Mouse (Mus musculus) forebrain, embryonic 15.5 days (tissue): ENCODE results near the gene Eef1akmt3. TPM values are rescaled to one million over a fixed set of nuclear protein-coding genes. Genes with fewer than 3 reads are reported as not detected.

ENCODE experiments used
- ATAC-seq: fragments of 200-750 bp; cut with Nextera tagmentation; replicated peaks from 2 replicates; pipeline ENCODE4 v1.8.0; 2017; ENCODE audit warnings: mild to moderate bottlenecking, moderate TSS enrichment, moderate library complexity
- H3K27ac ChIP-seq: fragments of 300-500 bp; sonication (generic); replicated peaks from 2 replicates; pipeline ENCODE4 v1.5.1; 2015; ENCODE audit warnings: mild to moderate bottlenecking, inconsistent platforms
- H3K27me3 ChIP-seq: fragments of 300-500 bp; sonication (generic); 2 replicates; pipeline ENCODE4 v1.6.1; 2015; ENCODE audit warnings: inconsistent platforms
- H3K36me3 ChIP-seq: fragments of 300-500 bp; sonication (generic); 2 replicates; pipeline ENCODE4 v1.6.1; 2015; ENCODE audit warnings: mild to moderate bottlenecking, inconsistent platforms
- H3K4me1 ChIP-seq: fragments of 300-500 bp; sonication (generic); 2 replicates; pipeline ENCODE4 v1.6.1; 2015; ENCODE audit warnings: inconsistent platforms
- H3K4me2 ChIP-seq: fragments of 300-500 bp; sonication (generic); replicated peaks from 2 replicates; pipeline ENCODE4 v1.6.1; 2015; ENCODE audit warnings: mild to moderate bottlenecking, inconsistent platforms
- H3K4me3 ChIP-seq: fragments of 300-500 bp; sonication (generic); 2 replicates; pipeline ENCODE4 v1.5.1; 2015; ENCODE audit warnings: mild to moderate bottlenecking, inconsistent platforms
- H3K9ac ChIP-seq: fragments of 300-500 bp; sonication (generic); replicated peaks from 2 replicates; pipeline ENCODE4 v1.6.1; 2015; ENCODE audit warnings: mild to moderate bottlenecking, inconsistent platforms
- H3K9me3 ChIP-seq: fragments of 300-500 bp; sonication (generic); 2 replicates; pipeline ENCODE4 v1.6.1; 2016; ENCODE audit warnings: inconsistent platforms
- WGBS: fragments of 180-500 bp; shearing (Covaris S2); methylation state at CpG from one replicate; pipeline ENCODE4 v1.1.7; 2015; ENCODE audit warnings: mixed read lengths; 5-methylcytosine and 5-hydroxymethylcytosine counted together
- polyA plus RNA-seq: library from polyadenylated mRNA; unstranded; fragments of >200 nt; fragmentation: Nextera tagmentation; extraction: Ambion mirVana; gene quantifications from 2 replicates; pipeline ENCODE4 v1.2.1, GENCODE M21; 2015

Gene Eef1akmt3
- polyA plus RNA-seq, 1 experiment from 2014 or later = 0.14 TPM

- no peaks in the 10 kb centered on the region for H3K9me3 ChIP-seq
- peaks cover 6% of the 10 kb centered on the region for H3K27me3 ChIP-seq
- no peak overlapping the region for H3K9ac ChIP-seq
- WGBS = 81% methylated on average over 6 of the region's 6 CpGs
- peaks cover 4% of the 10 kb centered on the region; the same call in 1 of the 2 replicates for H3K36me3 ChIP-seq
- H3K4me3 ChIP-seq = no peak overlapping the region
- H3K27ac ChIP-seq = no peak overlapping the region
- no peak for ATAC-seq
- no peak overlapping the region for H3K4me2 ChIP-seq
- peaks cover 15% of the 10 kb centered on the region for H3K4me1 ChIP-seq
These were observed 1.9 kb upstream of the Eef1akmt3 start for GRCm38 (mm10) chr10:127043187-127043586.

- no peak for ATAC-seq
- Histone ChIP-seq H3K9me3 (no peaks in the 10 kb centered on the region), H3K27me3 (peaks cover under 1% of the 10 kb centered on the region; the same call in 1 of the 2 replicates)
These were observed 1.3 kb upstream of the Eef1akmt3 start for GRCm38 (mm10) chr10:127042468-127043115.

GRCm38 (mm10) chr10:127041774-127042338 lies 543 bp upstream of the Eef1akmt3 start:
- H3K9me3 ChIP-seq = no peaks in the 10 kb centered on the region
- H3K4me3 ChIP-seq = peak overlapping the region; percentile 85
- H3K27ac ChIP-seq = no peak overlapping the region
- H3K4me1 ChIP-seq = peaks cover 15% of the 10 kb centered on the region
- under 1% methylated on average over 44 of the region's 44 CpGs for WGBS
- H3K4me2 ChIP-seq = peak overlapping the region; percentile 99
- no peaks in the 10 kb centered on the region; the same call in 1 of the 2 replicates for H3K27me3 ChIP-seq
- H3K36me3 ChIP-seq = peaks cover 4% of the 10 kb centered on the region; the same call in 1 of the 2 replicates
- peak overlapping the region; percentile 79 for H3K9ac ChIP-seq
- ATAC-seq = peak; percentile 90

More at GRCm38 (mm10) chr10:127042468-127043115, 1.3 kb upstream of the Eef1akmt3 start:
- 18% methylated on average over 5 of the region's 5 CpGs for WGBS
- H3K36me3 ChIP-seq = peaks cover 4% of the 10 kb centered on the region; the same call in 1 of the 2 replicates
- peak overlapping the region; percentile 99 for H3K4me2 ChIP-seq
- peak overlapping the region; percentile 85 for H3K4me3 ChIP-seq
- H3K27ac ChIP-seq = no peak overlapping the region
- H3K9ac ChIP-seq = peak overlapping the region; percentile 79
- peaks cover 15% of the 10 kb centered on the region for H3K4me1 ChIP-seq

GRCm38 (mm10) chr10:127040569-127041214 lies 621 bp downstream of the Eef1akmt3 start:
- H3K4me3 ChIP-seq = peak overlapping the region; percentile 85
- no peak overlapping the region for H3K27ac ChIP-seq
- peak overlapping the region; percentile 99 for H3K4me2 ChIP-seq
- WGBS = under 1% methylated on average over 20 of the region's 20 CpGs
- H3K9me3 ChIP-seq = no peaks in the 10 kb centered on the region
- H3K27me3 ChIP-seq = no peaks in the 10 kb centered on the region; the same call in 1 of the 2 replicates
- ATAC-seq = no peak; the same call in 1 of the 2 replicates
- peak overlapping the region; percentile 79 for H3K9ac ChIP-seq
- peaks cover 4% of the 10 kb centered on the region; the same call in 1 of the 2 replicates for H3K36me3 ChIP-seq
- H3K4me1 ChIP-seq = peaks cover 15% of the 10 kb centered on the region

GRCm38 (mm10) chr10:127037641-127038040 lies 3.7 kb downstream of the Eef1akmt3 start:
- Histone ChIP-seq H3K4me3 (no peak overlapping the region), H3K9ac (no peak overlapping the region), H3K4me2 (no peak overlapping the region), H3K36me3 (no peaks in the 10 kb centered on the region), H3K27me3 (no peaks in the 10 kb centered on the region; the same call in 1 of the 2 replicates), H3K27ac (no peak overlapping the region), H3K9me3 (no peaks in the 10 kb centered on the region), H3K4me1 (peaks cover 13% of the 10 kb centered on the region)
- no peak for ATAC-seq
- 77% methylated on average over 12 of the region's 12 CpGs for WGBS

- Histone ChIP-seq H3K27ac (no peak overlapping the region), H3K36me3 (no peaks in the 10 kb centered on the region), H3K9me3 (no peaks in the 10 kb centered on the region), H3K27me3 (no peaks in the 10 kb centered on the region; the same call in 1 of the 2 replicates), H3K4me1 (peaks cover 7% of the 10 kb centered on the region), H3K4me3 (no peak overlapping the region), H3K4me2 (no peak overlapping the region), H3K9ac (no peak overlapping the region)
- 83% methylated on average over 12 of the region's 12 CpGs for WGBS
- no peak for ATAC-seq
These were observed 5.0 kb downstream of the Eef1akmt3 start for GRCm38 (mm10) chr10:127036273-127036672.

- H3K4me3 ChIP-seq = no peak overlapping the region
- peaks cover 5% of the 10 kb centered on the region for H3K36me3 ChIP-seq
- ATAC-seq = no peak
- no peaks in the 10 kb centered on the region for H3K9me3 ChIP-seq
- H3K27me3 ChIP-seq = no peaks in the 10 kb centered on the region
- peaks cover 14% of the 10 kb centered on the region for H3K4me1 ChIP-seq
- no peak overlapping the region for H3K27ac ChIP-seq
- H3K4me2 ChIP-seq = no peak overlapping the region
- H3K9ac ChIP-seq = no peak overlapping the region
- 87% methylated on average over 8 of the region's 8 CpGs for WGBS
These were observed 8.0 kb downstream of the Eef1akmt3 start for GRCm38 (mm10) chr10:127033301-127033741.

GRCm38 (mm10) chr10:127030336-127031296 lies 10.7 kb downstream of the Eef1akmt3 start, which contains the start of gene Tsfm:
Gene Tsfm (minus strand): TSS chr10:127030840.
- peak; percentile 87 for ATAC-seq
- peaks cover 27% of the 10 kb centered on the region for H3K36me3 ChIP-seq

GRCm38 (mm10) chr10:127018422-127018821 lies 22.9 kb downstream of the Eef1akmt3 start:
- no peak for ATAC-seq
- no peak overlapping the region for H3K9ac ChIP-seq
- H3K4me2 ChIP-seq = no peak overlapping the region
- no peak overlapping the region for H3K27ac ChIP-seq
- no peak overlapping the region for H3K4me3 ChIP-seq
- no peaks in the 10 kb centered on the region for H3K27me3 ChIP-seq
- H3K4me1 ChIP-seq = no peaks in the 10 kb centered on the region
- peaks cover 13% of the 10 kb centered on the region for H3K36me3 ChIP-seq
- WGBS = 71% methylated on average over 16 of the region's 16 CpGs
- no peaks in the 10 kb centered on the region for H3K9me3 ChIP-seq

More at GRCm38 (mm10) chr10:127030336-127031296, 10.7 kb downstream of the Eef1akmt3 start, which contains the start of gene Tsfm:
- Histone ChIP-seq H3K4me3 (peak within 1 kb of the TSS; percentile 89), H3K4me1 (peaks cover 14% of the 10 kb centered on the region), H3K27ac (peak within 1 kb of the TSS; percentile 73), H3K27me3 (no peaks in the 10 kb centered on the region), H3K4me2 (peak within 1 kb of the TSS; percentile 91), H3K9ac (peak within 1 kb of the TSS; percentile 90), H3K9me3 (no peaks in the 10 kb centered on the region)
- 6% methylated on average over 56 of the region's 56 CpGs for WGBS

GRCm38 (mm10) chr10:127017071-127017470 lies 24.2 kb downstream of the Eef1akmt3 start:
- WGBS = 16% methylated on average over 2 of the region's 2 CpGs
- H3K36me3 ChIP-seq = 0 out of 2 replicates have a peak, but pooled peaks cover 4% of the 10 kb centered on the region
- no peaks in the 10 kb centered on the region for H3K27me3 ChIP-seq

GRCm38 (mm10) chr10:127016488-127016887 lies 24.8 kb downstream of the Eef1akmt3 start:
- WGBS = 61% methylated on average over 5 of the region's 5 CpGs
- Histone ChIP-seq H3K27ac (no peak overlapping the region), H3K4me1 (no peaks in the 10 kb centered on the region), H3K4me2 (no peak overlapping the region), H3K9me3 (no peaks in the 10 kb centered on the region), H3K4me3 (no peak overlapping the region), H3K9ac (no peak overlapping the region), H3K27me3 (no peaks in the 10 kb centered on the region), H3K36me3 (no peaks in the 10 kb centered on the region)
- no peak for ATAC-seq

More at GRCm38 (mm10) chr10:127017071-127017470, 24.2 kb downstream of the Eef1akmt3 start:
- no peaks in the 10 kb centered on the region for H3K9me3 ChIP-seq
- H3K9ac ChIP-seq = no peak overlapping the region
- H3K4me1 ChIP-seq = no peaks in the 10 kb centered on the region
- no peak overlapping the region for H3K4me3 ChIP-seq
- no peak for ATAC-seq
- H3K4me2 ChIP-seq = no peak overlapping the region
- no peak overlapping the region for H3K27ac ChIP-seq
